Mouse (Mus musculus) bone marrow macrophage, adult 2 months (primary cell): ENCODE measurements around the gene Opalin.

ENCODE experiments used
- CTCF ChIP-seq: IDR thresholded peaks from 2 replicates; pipeline ENCODE4 v1.5.1; 2012; ENCODE audit warnings: low read depth, mild to moderate bottlenecking, low read length, moderate library complexity
- POLR2A ChIP-seq: IDR thresholded peaks from 2 replicates; pipeline ENCODE4 v1.6.1; 2012; ENCODE audit warnings: mild to moderate bottlenecking, low read depth, low read length, borderline replicate concordance

DNA sequence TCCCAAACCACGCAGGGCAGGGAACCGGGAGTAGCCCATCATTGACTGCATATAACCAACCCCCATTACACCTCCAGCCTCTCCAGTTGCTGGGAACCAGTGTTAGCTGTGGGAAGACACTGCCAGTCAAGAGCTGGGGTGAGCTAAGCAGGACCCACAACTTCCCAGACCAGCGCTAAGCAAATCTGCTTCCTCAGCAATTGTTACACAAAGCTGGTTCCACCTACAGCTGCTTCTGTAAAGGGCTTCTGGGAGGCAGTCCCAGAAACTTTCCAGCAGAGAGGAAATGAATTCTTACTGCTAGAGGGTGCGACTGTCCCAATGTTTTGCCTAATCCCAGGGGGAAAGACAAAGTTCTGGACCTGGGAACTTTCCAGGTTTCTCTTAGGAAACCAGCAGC is 22.2 kb downstream of the Opalin start:
- TF ChIP-seq POLR2A: no peak
- no peak for TF ChIP-seq CTCF
